Mouse (Mus musculus): Measurements from ENCODE around the gene Olfr13. TPM values are rescaled to one million over a fixed set of nuclear protein-coding genes. Genes with fewer than 3 reads are reported as not detected.

Olfr13 gene
- total and polyA plus RNA-seq, 3 experiments: 0.22 TPM; not detected in 2

Other genes starting within 250 kb of the Olfr13 start
- gene Olfr444, start 223.1 kb upstream of the Olfr13 start, total RNA-seq (2014; fragmentation: Nextera tagmentation): not detected in 2 replicates
- gene Olfr444, start 223.1 kb upstream of the Olfr13 start, total RNA-seq (2017): not detected in 2 replicates
- not detected in 2 replicates for gene Olfr444, start 223.1 kb upstream of the Olfr13 start, polyA plus RNA-seq (2012)
- gene Olfr441, start 65.8 kb upstream of the Olfr13 start, total RNA-seq (2014; fragmentation: Nextera tagmentation): not detected in 2 replicates
- gene Olfr441, start 65.8 kb upstream of the Olfr13 start, total RNA-seq (2017): not detected in 2 replicates
- not detected in 2 replicates for gene Olfr441, start 65.8 kb upstream of the Olfr13 start, polyA plus RNA-seq (2012)
- gene Olfr237-ps1, start 25.6 kb upstream of the Olfr13 start, total RNA-seq (2014; fragmentation: Nextera tagmentation): not detected in 2 replicates
- 0.16 TPM in 1 of 2 replicates, not detected in the other for gene Olfr237-ps1, start 25.6 kb upstream of the Olfr13 start, total RNA-seq (2017)
- not detected in 2 replicates for gene Olfr237-ps1, start 25.6 kb upstream of the Olfr13 start, polyA plus RNA-seq (2012)
- not detected in 2 replicates for gene Olfr437, start 8.9 kb upstream of the Olfr13 start, total RNA-seq (2014; fragmentation: Nextera tagmentation)
- 0.06 and 0.22 TPM in 2 replicates for gene Olfr437, start 8.9 kb upstream of the Olfr13 start, total RNA-seq (2017)
- gene Olfr437, start 8.9 kb upstream of the Olfr13 start, polyA plus RNA-seq (2012): not detected in 2 replicates
- not detected in 2 replicates for gene Olfr435, start 25.0 kb downstream of the Olfr13 start, total RNA-seq (2014; fragmentation: Nextera tagmentation)
- gene Olfr435, start 25.0 kb downstream of the Olfr13 start, total RNA-seq (2017): 0.05 TPM in 1 of 2 replicates, not detected in the other
- not detected in 2 replicates for gene Olfr435, start 25.0 kb downstream of the Olfr13 start, polyA plus RNA-seq (2012)
- gene Olfr434, start 40.9 kb downstream of the Olfr13 start, total RNA-seq (2014; fragmentation: Nextera tagmentation): not detected in 2 replicates
- not detected in 2 replicates for gene Olfr434, start 40.9 kb downstream of the Olfr13 start, total RNA-seq (2017)
- not detected in 2 replicates for gene Olfr434, start 40.9 kb downstream of the Olfr13 start, polyA plus RNA-seq (2012)
- gene Olfr47, start 59.4 kb downstream of the Olfr13 start, total RNA-seq (2014; fragmentation: Nextera tagmentation): not detected in 2 replicates
- gene Olfr47, start 59.4 kb downstream of the Olfr13 start, total RNA-seq (2017): 0.33 TPM in 1 of 2 replicates, not detected in the other
- not detected in 2 replicates for gene Olfr47, start 59.4 kb downstream of the Olfr13 start, polyA plus RNA-seq (2012)
- gene Arhgef5, start 93.4 kb downstream of the Olfr13 start, total RNA-seq (2014; fragmentation: Nextera tagmentation): not detected in 2 replicates
- 0.12 and 1.1 TPM in 2 replicates for gene Arhgef5, start 93.4 kb downstream of the Olfr13 start, total RNA-seq (2017)
- not detected in 2 replicates for gene Arhgef5, start 93.4 kb downstream of the Olfr13 start, polyA plus RNA-seq (2012)
- gene Nobox, start 137.4 kb downstream of the Olfr13 start, total RNA-seq (2014; fragmentation: Nextera tagmentation): not detected in 2 replicates
- not detected in 2 replicates for gene Nobox, start 137.4 kb downstream of the Olfr13 start, total RNA-seq (2017)
- gene Nobox, start 137.4 kb downstream of the Olfr13 start, polyA plus RNA-seq (2012): 0.02 TPM in 1 of 2 replicates, not detected in the other